Mouse (Mus musculus): ENCODE results near the gene Taf1b.

The Taf1b gene

DNA sequence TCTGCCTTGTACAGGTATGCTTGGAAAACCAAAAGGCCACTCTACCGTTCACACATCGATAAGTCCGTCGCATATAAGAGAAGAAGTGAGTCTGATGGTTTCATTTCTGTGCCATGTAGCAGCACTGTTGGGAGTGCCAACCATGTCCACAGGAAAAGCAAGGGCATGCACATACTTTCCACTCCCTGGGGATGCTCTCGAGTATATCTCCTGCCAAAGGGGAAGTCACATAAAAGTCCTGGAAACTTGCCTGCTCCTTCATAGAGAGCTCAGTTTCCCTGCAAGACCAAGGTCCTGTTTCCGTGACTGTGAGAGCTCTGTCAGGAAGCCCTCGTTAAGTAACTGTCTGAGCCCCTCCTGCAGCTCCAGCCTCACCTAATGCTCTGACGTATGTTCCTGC is 57.8 kb downstream of the Taf1b start:
- no peak for DNase-seq

DNA sequence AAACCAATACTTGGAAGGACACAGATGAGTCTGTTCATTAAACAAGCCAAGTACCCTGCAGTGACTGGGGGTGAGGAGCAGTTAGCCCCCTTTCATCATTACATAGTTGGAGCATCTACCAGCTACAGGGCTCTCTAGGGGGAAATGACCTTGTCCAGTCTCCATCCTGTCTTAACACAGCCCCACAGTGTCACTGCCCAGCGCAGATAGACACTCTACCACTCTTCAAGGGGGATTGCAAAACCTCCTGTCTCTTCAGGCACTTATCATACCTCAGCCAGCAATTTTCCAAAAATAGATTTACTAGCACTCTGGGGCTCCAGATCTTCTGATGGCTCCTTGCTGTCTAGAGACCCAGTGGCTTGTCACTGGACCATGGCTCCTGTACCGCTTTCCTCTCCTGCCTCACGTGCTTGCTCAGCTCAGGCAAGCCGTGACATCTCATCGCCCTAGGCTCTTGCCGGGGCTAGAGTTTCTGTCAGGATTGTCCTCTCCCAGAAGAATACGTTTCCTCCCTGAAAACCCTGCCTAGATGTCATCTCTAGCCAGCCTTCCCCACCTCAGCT is 65.3 kb downstream of the Taf1b start:
- DNase-seq, result no peak

DNA sequence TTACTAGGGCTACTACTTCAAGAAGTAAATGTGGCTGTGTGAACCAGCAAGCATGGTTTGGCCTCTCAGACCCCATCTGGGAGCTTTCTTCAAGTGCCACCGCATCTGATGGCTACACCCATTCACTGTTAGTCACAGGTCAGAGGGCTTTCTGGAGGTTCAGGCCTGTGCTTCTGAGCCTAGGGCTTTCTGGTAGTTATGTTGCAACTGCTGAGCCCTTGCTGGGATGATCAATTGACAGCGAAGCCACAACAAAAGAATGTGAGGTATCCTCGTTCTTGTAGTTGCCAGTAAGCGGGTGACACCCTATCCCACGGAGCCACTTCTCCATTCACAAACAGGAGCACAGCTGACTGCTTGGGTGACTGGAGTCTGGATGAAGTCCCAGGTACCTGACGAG is 67.2 kb downstream of the Taf1b start:
- DNase-seq, result no peak

DNA sequence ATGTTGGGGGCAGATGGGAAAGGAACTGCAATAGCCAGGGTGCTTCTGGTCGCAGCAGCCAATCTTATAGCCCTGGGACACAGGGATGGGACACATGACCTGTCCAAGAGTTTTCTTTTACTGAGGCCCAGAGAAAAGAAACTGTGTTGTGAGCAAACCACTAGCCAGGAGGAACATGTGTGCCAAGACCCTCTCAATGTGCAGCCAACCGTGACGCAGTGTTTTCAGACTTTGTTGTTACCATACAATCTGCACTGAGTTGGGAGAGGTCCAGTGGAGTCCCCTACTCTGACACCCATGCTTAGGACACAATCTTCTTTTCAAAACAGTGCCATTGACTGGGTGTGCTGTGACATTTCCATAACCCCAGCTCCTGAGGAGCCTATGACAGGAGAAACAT is 69.4 kb downstream of the Taf1b start:
- no peak for DNase-seq

DNA sequence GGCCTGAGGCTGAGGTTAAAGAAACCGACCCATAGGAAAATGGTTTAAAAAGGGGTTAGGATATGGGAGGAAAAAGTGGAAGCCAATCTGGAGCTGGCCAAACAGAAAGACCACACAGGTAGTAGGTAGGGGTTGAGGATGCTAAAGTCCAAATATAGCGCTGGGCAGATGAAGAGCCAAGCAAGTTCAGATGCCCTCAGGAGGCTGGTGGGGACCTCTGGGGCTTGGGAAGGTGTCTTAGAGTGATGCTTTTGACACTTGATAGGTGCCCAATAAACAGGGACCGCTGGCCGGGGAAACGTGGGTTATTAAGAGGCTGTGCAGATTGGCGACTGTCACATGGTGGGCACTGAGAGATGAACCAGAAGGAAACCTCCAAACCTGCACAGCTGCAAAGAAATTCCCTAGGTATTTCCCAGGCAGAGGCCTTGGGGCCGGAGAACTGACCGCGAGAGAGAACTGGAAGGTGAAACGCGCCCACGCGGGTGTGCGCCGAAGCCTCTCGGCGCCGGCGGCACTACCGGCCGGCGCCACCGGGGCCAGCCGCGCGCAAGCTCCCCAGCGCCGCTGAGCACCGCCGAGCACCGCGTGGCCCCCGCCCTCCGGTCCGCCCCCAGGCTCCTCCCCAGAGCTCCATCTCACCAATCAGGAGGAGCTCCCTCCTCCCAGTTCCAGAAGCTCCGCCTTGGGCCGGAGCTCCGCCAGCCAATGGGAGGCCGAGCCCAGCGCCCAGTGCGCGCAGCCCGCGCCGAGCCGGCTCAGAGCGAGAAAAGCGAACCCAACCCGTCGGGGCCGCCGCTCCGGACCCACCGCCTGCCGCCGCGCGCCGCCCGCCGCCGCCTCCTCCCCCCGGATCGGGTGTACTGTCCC is 73.6 kb downstream of the Taf1b start, which contains the start of gene Grhl1:
Grhl1 (plus strand) TSS at position 761 of the 870 bp plus-strand sequence.
- peak; percentile 90 for DNase-seq

DNA sequence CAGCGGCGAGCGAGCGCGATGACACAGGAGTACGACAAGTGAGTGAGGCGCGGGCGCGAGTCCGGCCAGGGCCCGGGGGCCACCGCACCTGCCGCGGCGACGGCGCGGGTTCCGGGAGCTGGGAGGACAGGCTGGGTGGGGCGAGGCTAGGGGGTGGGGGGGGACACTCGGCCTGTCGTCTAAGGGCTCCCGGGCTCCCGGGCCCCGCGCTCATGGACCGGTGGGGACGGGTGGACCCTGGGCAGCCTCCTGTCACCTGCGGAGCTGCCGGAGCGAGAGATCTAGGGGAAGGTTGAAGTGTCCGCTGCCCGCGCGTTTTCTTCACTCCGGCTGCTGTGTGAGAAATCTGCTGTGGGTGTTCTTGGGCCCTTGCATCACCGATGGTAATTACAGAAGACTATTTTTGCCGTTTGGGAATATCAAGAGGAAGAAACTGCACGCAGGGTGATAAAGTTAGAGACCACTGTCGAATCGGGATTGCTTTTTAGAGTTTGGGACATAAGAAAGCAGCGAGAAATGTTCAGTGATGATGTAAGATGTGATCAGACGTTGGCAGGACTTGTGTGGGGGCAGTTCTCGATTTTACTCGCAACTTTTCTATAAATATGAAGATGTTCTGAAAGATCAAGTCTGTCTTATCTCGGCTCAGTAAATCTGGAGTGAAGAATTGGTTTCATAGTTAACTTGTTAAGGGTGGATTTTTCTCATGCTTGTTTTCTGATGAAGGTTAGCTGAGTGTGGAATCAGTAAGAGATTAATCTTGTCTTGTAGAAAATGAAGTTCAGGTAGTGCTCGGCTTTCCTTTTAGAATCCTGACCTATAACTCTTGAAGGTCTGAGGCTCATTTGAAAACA is 74.5 kb downstream of the Taf1b start:
- DNase-seq, result no peak

DNA sequence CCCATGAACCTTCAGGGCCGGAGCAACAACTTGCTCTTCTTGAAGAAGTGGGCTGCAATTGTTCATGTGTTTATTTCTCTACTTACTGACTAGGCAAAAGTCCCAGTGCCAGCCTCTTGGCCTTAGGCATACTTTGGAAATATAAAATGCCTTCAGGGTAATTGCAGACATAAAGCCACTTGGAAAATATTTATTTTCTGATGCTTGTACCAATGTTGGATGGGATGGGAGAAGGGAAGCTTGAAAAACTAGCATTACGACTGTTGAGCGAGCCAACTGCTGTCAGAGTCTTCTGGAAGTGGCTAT is 75.1 kb downstream of the Taf1b start:
- no peak for DNase-seq

DNA sequence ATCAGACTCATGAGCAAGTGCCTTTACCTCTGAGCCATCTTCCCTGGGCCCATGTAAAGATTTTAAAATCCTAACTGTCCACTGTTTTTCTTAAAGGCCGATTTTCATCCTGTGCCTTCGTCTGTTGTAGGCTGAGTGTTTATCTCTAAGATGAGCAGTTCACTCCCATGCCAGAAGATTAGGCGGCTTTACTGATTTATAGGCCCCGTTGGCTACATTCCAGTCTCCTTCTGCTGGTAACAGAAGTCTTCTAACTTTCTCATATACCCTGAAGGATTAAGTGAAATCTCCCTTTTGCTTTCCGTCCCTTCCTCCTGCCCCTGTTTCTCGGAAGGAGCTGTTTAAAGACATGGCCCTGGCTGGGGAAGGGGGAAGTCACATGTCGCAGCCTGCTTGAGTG is 76.7 kb downstream of the Taf1b start:
- no peak for DNase-seq

DNA sequence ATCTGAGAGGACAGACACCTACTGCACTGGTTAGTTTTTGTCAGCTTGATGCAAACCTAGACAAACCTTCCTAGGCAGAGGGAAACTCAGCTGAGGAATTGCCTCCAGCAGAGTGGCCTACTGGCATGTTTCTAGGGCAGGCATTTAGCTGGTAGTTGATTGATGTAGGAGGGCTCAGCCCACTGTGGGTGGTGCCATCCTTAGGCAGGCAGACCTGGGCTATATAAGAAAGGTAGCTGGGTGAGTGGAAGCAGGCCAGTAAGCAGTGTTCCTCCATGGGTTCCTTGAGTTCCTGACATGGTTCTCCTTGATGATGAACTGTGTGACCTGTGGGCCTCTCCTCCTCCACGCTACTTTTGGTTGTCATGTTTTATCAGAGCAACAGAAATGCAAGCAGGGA is 82.3 kb downstream of the Taf1b start:
- DNase-seq, result no peak

DNA sequence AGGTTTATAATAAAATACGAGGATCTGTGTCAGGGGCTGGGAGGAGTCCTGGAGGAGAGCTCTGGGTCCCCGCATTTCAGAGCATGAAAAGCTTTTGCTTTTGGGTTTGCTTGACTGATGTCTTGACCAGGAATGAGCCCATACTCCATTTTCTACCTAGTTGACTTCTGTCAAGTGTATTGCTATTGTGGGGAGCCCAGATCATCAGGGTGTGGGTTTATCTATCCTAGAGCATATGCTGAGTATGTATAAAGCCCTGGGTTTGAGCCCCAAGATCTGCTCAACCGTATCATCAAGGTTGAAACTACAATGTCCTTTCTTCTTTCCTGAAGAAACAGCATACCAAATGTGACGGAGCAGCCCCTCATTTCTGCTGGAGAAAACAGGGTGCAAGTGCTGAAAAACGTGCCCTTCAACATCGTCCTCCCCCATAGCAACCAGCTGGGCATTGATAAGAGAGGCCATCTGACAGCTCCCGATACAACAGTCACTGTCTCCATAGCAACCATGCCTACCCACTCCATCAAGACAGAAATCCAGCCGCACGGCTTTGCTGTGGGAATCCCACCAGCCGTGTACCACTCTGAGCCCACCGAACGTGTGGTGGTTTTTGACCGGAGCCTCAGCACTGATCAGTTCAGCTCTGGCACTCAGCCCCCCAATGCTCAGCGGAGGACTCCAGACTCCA is 83.0 kb downstream of the Taf1b start:
- no peak for DNase-seq

DNA sequence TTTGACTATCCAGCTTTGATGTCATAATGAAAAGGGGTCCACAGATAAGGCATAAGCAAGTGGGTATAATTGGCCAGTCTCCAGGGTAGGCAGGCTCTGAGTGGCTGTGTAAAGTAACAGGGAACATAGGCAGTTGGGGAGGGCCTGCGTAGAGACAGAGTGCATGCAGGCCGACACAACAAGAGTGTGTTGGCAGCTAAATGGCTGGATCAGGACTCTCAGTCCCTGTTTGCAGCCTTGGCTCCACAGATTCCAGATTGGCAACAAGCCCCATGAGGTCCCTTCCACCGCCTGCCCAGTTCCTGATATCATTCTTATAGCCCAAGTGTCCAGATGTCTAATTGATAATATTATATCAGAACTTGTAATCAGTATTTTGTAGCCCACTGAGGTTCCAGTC is 85.5 kb downstream of the Taf1b start:
- no peak for DNase-seq

DNA sequence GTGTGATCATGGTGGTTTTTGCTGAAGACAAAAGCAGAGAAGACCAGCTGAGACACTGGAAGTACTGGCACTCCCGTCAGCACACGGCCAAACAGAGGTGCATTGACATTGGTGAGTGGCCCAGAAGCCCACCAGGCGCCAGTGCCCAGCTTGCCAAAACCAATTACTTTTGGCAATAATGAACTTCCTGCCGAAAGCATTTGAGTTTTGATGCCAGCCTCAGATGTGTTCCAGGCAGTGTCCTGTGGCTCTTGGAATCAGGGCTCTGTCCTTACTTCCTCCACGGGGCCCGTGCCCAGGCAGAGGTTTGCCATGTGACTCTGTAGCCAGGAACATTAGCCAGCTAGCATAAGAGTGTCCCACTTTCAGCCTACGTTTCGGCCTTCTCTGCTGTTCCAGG is 86.7 kb downstream of the Taf1b start:
- DNase-seq, result no peak

DNA sequence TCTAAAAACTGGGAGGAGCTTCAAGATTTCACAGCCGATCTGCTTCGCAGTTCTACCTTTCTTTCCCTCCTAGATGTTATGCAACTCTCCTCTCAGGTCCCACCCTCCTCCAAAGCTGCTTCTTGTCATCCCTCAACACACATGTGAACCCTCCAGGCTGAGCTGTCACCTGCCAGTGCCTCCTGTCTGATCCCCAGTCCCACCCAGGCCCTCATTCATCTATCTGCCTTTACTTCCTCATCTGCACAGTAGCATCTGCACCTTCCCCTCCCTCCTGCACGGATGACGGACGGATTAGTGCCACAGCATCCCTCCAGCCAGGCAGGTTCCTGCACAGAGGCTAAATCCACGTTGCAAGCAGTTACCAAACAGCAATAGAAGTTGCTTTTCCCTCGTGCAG is 88.0 kb downstream of the Taf1b start:
- DNase-seq, result no peak

DNA sequence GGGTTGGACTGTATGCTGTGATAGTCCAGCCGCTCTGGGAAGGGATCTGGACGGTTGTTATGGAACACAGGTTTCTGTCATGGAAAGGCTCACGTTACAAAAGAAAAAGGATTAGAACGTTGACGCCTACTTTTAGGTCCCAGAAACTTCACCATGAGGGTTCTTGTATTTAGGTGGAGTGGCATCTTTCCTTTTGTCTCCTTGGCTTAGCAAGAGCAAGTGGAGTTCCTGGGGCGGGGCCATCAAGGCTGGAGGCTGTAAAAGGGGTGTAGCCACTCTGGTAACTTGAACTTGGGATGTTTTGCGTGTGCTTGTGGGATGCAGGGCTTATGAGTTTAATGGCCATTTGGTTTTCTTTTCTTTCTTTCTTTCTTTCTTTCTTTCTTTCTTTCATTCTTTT is 92.2 kb downstream of the Taf1b start:
- no peak for DNase-seq

DNA sequence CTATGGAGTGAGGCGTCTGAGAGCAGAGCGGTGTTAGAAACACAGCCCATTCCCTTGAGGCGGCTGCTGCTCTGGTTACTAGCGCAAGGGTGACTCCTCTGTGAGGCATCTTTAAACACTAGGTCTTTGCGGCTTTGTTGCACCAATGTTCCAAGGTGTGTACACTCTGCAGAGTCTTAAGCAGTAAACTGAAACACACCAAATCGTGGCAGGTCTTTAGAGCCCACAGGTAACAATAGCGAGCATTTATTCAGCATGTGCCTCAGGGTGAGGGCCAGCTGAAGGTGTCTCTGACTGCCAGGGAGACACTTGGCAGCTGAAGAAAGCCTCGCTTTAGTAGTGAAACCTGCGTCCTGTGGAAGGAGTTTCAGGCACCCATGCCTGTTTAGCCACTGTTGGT is 93.9 kb downstream of the Taf1b start:
- DNase-seq, result no peak

DNA sequence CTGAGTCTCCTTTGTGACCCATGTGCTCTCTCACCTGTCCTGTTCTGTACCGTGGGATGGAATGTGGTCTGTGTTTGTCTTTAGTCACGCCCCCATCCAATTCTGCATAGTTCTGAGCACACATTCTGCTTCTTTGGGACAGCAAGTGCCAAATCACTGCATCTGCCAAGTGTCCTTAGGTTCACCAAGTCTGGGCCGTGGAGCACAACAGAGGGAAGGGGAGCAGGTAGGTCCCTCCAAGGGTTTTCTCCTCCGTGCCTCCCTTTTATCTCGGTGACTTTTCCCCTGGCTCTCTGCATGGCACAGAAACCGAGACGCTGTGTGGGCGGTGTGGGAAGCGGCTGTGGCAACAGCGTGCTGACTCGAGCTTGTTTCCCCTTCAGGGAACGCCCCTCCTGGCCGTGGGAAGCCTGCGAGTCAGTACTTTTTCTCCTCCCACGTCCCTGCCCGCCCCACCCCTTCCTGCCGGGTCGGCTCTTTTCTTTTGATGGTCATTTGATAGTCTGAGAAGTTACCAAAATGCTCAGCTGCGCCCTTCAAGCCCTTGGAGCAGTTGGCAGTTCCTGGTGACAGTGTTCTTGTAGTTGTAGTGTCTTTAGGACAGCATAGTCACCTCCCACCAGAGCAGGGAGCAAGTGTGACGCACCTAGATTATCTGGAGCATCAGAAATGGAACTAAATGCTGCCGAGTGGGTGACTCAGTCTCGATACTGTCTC is 95.0 kb downstream of the Taf1b start:
- DNase-seq, result no peak

DNA sequence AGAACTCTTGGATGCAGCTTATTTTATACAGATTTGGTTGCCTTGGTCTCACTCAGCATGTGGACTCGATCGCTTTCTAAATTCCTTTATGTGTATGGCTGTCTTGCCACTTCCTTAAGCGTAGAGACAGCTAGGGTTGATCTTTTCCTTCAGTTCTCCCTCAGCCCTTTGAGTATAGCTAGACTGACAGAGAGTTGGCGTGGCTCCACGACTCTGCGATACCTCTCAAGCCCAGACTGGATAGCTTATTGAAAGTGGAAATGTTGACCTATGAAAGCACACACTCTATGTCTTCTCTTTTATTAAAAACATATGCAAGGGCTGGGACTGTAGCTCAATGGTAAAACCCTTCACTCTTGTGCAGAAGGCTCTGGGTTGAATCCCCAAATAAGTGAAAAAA is 99.2 kb downstream of the Taf1b start:
- DNase-seq, result no peak

DNA sequence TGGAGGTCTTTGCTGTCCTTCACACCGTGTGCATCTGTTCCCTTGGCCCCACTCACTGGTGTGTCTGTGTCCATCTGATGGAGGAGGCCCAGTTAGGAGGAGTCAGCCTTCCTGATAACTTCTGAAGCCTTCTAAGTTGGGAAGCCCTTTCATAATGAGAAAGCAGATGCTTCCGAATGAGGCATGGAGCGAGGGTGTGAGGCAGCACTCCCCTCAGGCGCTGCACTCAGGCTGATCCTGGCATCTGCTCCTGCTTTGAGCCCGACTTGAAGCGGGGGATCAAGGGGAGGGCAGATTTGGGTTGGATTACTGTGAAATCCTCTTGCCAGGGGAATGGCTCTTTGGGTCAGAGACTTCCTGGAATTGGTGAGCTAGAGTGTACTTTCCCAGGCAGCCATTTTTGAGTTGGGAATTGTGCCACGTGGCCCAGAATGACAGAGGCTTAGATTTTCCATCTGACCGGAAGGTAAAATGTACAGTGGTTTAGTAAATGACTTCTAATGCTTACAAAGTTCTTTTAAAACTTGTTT is 101.3 kb downstream of the Taf1b start:
- no peak for DNase-seq

DNA sequence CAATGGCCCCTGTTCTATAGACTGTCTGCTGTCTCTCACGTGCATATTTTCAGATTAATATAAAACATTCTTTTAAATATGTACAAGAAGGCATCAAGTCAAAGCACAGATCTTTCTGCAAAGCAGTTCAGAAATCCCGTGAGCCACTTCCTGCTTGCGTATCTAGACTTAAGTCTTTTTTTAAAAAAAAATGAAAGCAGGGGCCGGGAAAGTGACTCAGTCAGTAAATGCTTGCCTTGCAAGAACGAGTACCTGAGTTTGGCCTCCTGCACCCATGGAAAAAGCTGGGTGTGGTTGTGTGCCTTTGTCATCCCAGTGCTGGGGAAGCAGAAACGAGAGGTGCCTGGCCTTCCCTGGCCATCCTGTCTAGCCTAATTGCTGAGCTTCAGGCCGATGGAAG is 101.9 kb downstream of the Taf1b start:
- DNase-seq, result no peak

DNA sequence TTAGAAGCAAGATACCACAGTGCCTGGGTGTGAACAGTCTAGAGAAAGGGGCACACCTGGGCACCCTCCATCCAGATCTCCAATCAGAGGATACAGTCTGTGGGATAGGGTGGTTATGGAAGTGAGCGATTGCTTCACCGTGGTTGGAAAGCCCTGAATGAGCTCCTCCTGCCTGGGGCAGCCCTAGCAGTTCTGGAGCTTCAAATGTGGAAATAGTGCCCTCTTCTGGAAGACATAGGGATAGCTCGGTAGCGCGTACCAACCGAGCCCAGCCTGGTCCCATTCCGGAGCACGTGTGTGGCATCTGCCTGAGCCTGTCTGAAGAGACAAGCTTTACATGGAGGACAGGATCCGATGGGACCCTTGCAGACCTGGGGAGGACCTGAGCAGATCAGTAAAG is 102.6 kb downstream of the Taf1b start:
- DNase-seq, result peak; percentile 43

DNA sequence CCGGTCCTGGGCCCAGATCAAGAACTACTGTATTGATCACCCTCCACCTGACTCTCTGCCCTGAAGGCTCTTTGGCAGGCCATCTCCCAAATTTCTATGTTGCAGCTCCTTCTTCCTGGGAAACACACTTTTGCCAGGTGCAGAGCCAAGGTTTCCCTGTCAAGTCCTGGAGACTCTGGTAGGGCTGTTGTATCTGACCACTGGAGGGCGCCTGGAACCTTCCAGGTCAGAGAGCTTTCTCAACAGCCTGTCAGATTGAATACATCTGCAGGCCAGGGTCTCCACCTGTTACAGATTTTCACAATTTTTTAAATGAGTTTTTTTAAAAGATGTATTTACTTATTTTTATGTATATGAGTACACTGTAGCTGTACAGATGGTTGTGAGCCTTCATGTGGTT is 105.1 kb downstream of the Taf1b start:
- DNase-seq, result peak; percentile 25

DNA sequence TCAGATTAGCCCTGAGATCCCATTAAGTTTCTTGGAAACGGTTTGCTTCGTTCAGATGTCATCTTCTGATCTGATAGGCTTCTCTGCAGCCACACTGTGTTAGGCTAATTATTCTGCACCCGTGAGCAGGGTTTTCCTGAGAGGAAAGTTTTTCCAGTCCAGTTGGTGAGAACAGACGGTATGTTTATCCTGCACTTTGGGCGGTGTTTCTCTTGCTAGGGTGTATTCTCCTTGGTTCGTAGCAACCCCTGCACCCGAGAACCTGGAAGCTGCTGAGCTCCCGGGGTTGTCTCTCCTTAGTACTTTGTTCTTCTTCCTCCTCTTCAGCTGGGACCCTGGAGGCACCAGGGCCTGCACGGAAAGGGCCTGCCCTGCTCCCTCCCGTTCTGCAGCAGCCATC is 108.0 kb downstream of the Taf1b start:
- DNase-seq, result no peak
